Mouse (Mus musculus) hindbrain, embryonic 15.5 days (tissue): ENCODE measurements around the gene Vps13c. TPM values are rescaled to one million over a fixed set of nuclear protein-coding genes. Genes with fewer than 3 reads are reported as not detected.
A peak's percentile ranks its signal among the peaks of the same experiment; 100 is the strongest.

ENCODE experiments used
- ATAC-seq: fragments of 200-750 bp; cut with Nextera tagmentation; 2 replicates; pipeline ENCODE4 v1.8.0; 2017; ENCODE audit warnings: low read depth, moderate number of reproducible peaks, moderate TSS enrichment; ENCODE audit not compliant: low FRiP score
- H3K27ac ChIP-seq: fragments of 300-500 bp; sonication (generic); replicated peaks from 2 replicates; pipeline ENCODE4 v1.5.1; 2015; ENCODE audit warnings: mild to moderate bottlenecking, inconsistent platforms
- H3K27me3 ChIP-seq: fragments of 300-500 bp; sonication (generic); 2 replicates; pipeline ENCODE4 v1.6.1; 2015; ENCODE audit warnings: control low read depth, inconsistent platforms
- H3K36me3 ChIP-seq: fragments of 300-500 bp; sonication (generic); 2 replicates; pipeline ENCODE4 v1.6.1; 2015; ENCODE audit warnings: control low read depth, inconsistent platforms
- H3K4me1 ChIP-seq: fragments of 300-500 bp; sonication (generic); replicated peaks from 2 replicates; pipeline ENCODE4 v1.6.1; 2015; ENCODE audit warnings: control low read depth, inconsistent platforms
- H3K4me2 ChIP-seq: fragments of 300-500 bp; sonication (generic); 2 replicates; pipeline ENCODE4 v1.6.1; 2015; ENCODE audit warnings: moderate library complexity, mild to moderate bottlenecking, inconsistent platforms
- H3K4me3 ChIP-seq: fragments of 300-500 bp; sonication (generic); 2 replicates; pipeline ENCODE4 v1.5.1; 2015; ENCODE audit warnings: mild to moderate bottlenecking, inconsistent platforms
- H3K9ac ChIP-seq: fragments of 300-500 bp; sonication (generic); 2 replicates; pipeline ENCODE4 v1.6.1; 2015; ENCODE audit warnings: inconsistent platforms
- H3K9me3 ChIP-seq: fragments of 300-500 bp; sonication (generic); 2 replicates; pipeline ENCODE4 v1.6.1; 2016; ENCODE audit warnings: control low read depth, inconsistent platforms
- WGBS: fragments of 180-500 bp; shearing (Covaris S2); methylation state at CpG from one replicate; pipeline ENCODE4 v1.1.7; 2015; 5-methylcytosine and 5-hydroxymethylcytosine counted together
- polyA plus RNA-seq: library from polyadenylated mRNA; unstranded; fragments of >200 nt; fragmentation: Nextera tagmentation; extraction: Ambion mirVana; gene quantifications from 2 replicates; pipeline ENCODE4 v1.2.1, GENCODE M21; 2015

Gene Vps13c
- 7.7 and 9.4 TPM in 2 replicates for polyA plus RNA-seq

- H3K4me1 ChIP-seq = peaks cover 14% of the 10 kb centered on the region
- no peaks in the 10 kb centered on the region for H3K9me3 ChIP-seq
- peak; percentile 97 for ATAC-seq
- under 1% methylated on average over 27 of the region's 53 CpGs for WGBS
- H3K4me2 ChIP-seq = peak within 1 kb of the TSS; percentile 90
- peak within 1 kb of the TSS; percentile 61 for H3K9ac ChIP-seq
- no peaks in the 10 kb centered on the region for H3K27me3 ChIP-seq
- H3K36me3 ChIP-seq = no peaks in the 10 kb centered on the region
- peak within 1 kb of the TSS; percentile 84 for H3K27ac ChIP-seq
- H3K4me3 ChIP-seq = peak within 1 kb of the TSS; percentile 64
Measured at GRCm38 (mm10) chr9:67839981-67840859, at the start of gene Vps13c. Gene Vps13c, plus strand, starts transcription at chr9:67840396.

GRCm38 (mm10) chr9:67792405-67792804 lies 47.8 kb upstream of the Vps13c start:
- Histone ChIP-seq H3K27ac (no peak overlapping the region), H3K9me3 (no peaks in the 10 kb centered on the region), H3K9ac (no peak overlapping the region), H3K4me3 (no peak overlapping the region), H3K4me1 (peaks cover 17% of the 10 kb centered on the region), H3K4me2 (no peak overlapping the region), H3K36me3 (no peaks in the 10 kb centered on the region), H3K27me3 (no peaks in the 10 kb centered on the region)
- WGBS = 73% methylated on average over 5 of the region's 5 CpGs
- ATAC-seq = no peak

GRCm38 (mm10) chr9:67793501-67793900 lies 46.7 kb upstream of the Vps13c start:
- Histone ChIP-seq H3K9ac (no peak overlapping the region), H3K4me1 (peaks cover 17% of the 10 kb centered on the region), H3K27me3 (no peaks in the 10 kb centered on the region), H3K36me3 (no peaks in the 10 kb centered on the region), H3K4me3 (no peak overlapping the region), H3K9me3 (no peaks in the 10 kb centered on the region), H3K27ac (no peak overlapping the region), H3K4me2 (no peak overlapping the region)
- no peak for ATAC-seq
- WGBS = 81% methylated on average over 6 of the region's 6 CpGs

GRCm38 (mm10) chr9:67794216-67794615 lies 46.0 kb upstream of the Vps13c start:
- peaks cover 18% of the 10 kb centered on the region for H3K4me1 ChIP-seq
- no peak overlapping the region for H3K27ac ChIP-seq
- H3K9ac ChIP-seq = no peak overlapping the region
- no peaks in the 10 kb centered on the region for H3K27me3 ChIP-seq
- H3K9me3 ChIP-seq = no peaks in the 10 kb centered on the region
- no peak overlapping the region for H3K4me2 ChIP-seq
- WGBS = 63% methylated on average over 1 of the region's 1 CpGs
- no peak overlapping the region for H3K4me3 ChIP-seq
- no peaks in the 10 kb centered on the region for H3K36me3 ChIP-seq
- ATAC-seq = no peak

- H3K27me3 ChIP-seq = no peaks in the 10 kb centered on the region
- ATAC-seq = no peak
- peaks cover 22% of the 10 kb centered on the region for H3K4me1 ChIP-seq
- H3K27ac ChIP-seq = peak overlapping the region; percentile 74; the same call in 1 of the 2 replicates
- no peak overlapping the region for H3K4me3 ChIP-seq
- H3K9ac ChIP-seq = no peak overlapping the region
- H3K36me3 ChIP-seq = no peaks in the 10 kb centered on the region
- no peak overlapping the region for H3K4me2 ChIP-seq
- 80% methylated on average over 4 of the region's 4 CpGs for WGBS
- H3K9me3 ChIP-seq = no peaks in the 10 kb centered on the region
Measured at GRCm38 (mm10) chr9:67794668-67795067, 45.5 kb upstream of the Vps13c start.

GRCm38 (mm10) chr9:67795205-67795675 lies 45.0 kb upstream of the Vps13c start:
- Histone ChIP-seq H3K27ac (peak overlapping the region; percentile 74), H3K4me1 (peaks cover 23% of the 10 kb centered on the region), H3K36me3 (no peaks in the 10 kb centered on the region), H3K9ac (peak overlapping the region; percentile 13; the same call in 1 of the 2 replicates), H3K4me2 (peak overlapping the region; percentile 46), H3K4me3 (no peak overlapping the region; the same call in 1 of the 2 replicates), H3K9me3 (no peaks in the 10 kb centered on the region), H3K27me3 (no peaks in the 10 kb centered on the region)
- peak; percentile 63; the same call in 1 of the 2 replicates for ATAC-seq
- WGBS = 19% methylated on average over 14 of the region's 14 CpGs

GRCm38 (mm10) chr9:67799078-67799819 lies 40.9 kb upstream of the Vps13c start:
- Histone ChIP-seq H3K27ac (no peak overlapping the region), H3K4me3 (no peak overlapping the region)
- WGBS = 50% methylated on average over 14 of the region's 14 CpGs

GRCm38 (mm10) chr9:67802241-67802640 lies 38.0 kb upstream of the Vps13c start:
- H3K4me3 ChIP-seq = no peak overlapping the region
- no peak for ATAC-seq
- no peaks in the 10 kb centered on the region for H3K36me3 ChIP-seq
- H3K4me2 ChIP-seq = no peak overlapping the region
- 0 out of 2 replicates have a peak, but pooled peaks cover 6% of the 10 kb centered on the region for H3K4me1 ChIP-seq
- H3K9me3 ChIP-seq = no peaks in the 10 kb centered on the region
- WGBS = 36% methylated on average over 6 of the region's 6 CpGs
- H3K27me3 ChIP-seq = no peaks in the 10 kb centered on the region
- H3K27ac ChIP-seq = no peak overlapping the region
- no peak overlapping the region for H3K9ac ChIP-seq

More at GRCm38 (mm10) chr9:67799078-67799819, 40.9 kb upstream of the Vps13c start:
- Histone ChIP-seq H3K4me2 (no peak overlapping the region), H3K9ac (no peak overlapping the region), H3K9me3 (no peaks in the 10 kb centered on the region), H3K27me3 (no peaks in the 10 kb centered on the region), H3K36me3 (no peaks in the 10 kb centered on the region), H3K4me1 (peaks cover 23% of the 10 kb centered on the region)
- ATAC-seq = no peak

- no peaks in the 10 kb centered on the region for H3K27me3 ChIP-seq
- no peaks in the 10 kb centered on the region for H3K36me3 ChIP-seq
- 0 out of 2 replicates have a peak, but pooled peaks cover 3% of the 10 kb centered on the region for H3K4me1 ChIP-seq
- no peaks in the 10 kb centered on the region for H3K9me3 ChIP-seq
- no peak overlapping the region for H3K9ac ChIP-seq
- H3K27ac ChIP-seq = no peak overlapping the region
- ATAC-seq = no peak
- 57% methylated on average over 5 of the region's 5 CpGs for WGBS
- H3K4me3 ChIP-seq = no peak overlapping the region
- no peak overlapping the region for H3K4me2 ChIP-seq
Measured at GRCm38 (mm10) chr9:67807000-67807399, 33.2 kb upstream of the Vps13c start.

GRCm38 (mm10) chr9:67810527-67810926 lies 29.7 kb upstream of the Vps13c start:
- no peak for ATAC-seq
- Histone ChIP-seq H3K27me3 (no peaks in the 10 kb centered on the region), H3K4me2 (no peak overlapping the region), H3K36me3 (no peaks in the 10 kb centered on the region), H3K4me3 (no peak overlapping the region), H3K9ac (no peak overlapping the region), H3K4me1 (0 out of 2 replicates have a peak, but pooled peaks cover 7% of the 10 kb centered on the region), H3K27ac (no peak overlapping the region), H3K9me3 (no peaks in the 10 kb centered on the region)
- WGBS = 64% methylated on average over 6 of the region's 6 CpGs

- Histone ChIP-seq H3K36me3 (no peaks in the 10 kb centered on the region), H3K4me1 (0 out of 2 replicates have a peak, but pooled peaks cover 7% of the 10 kb centered on the region), H3K27ac (no peak overlapping the region), H3K9ac (no peak overlapping the region), H3K27me3 (no peaks in the 10 kb centered on the region), H3K4me3 (no peak overlapping the region), H3K4me2 (no peak overlapping the region), H3K9me3 (no peaks in the 10 kb centered on the region)
- ATAC-seq = no peak
- 86% methylated on average over 3 of the region's 3 CpGs for WGBS
Measured at GRCm38 (mm10) chr9:67811116-67811515, 29.1 kb upstream of the Vps13c start.

GRCm38 (mm10) chr9:67813171-67813570 lies 27.0 kb upstream of the Vps13c start:
- H3K4me1 ChIP-seq = 0 out of 2 replicates have a peak, but pooled peaks cover 7% of the 10 kb centered on the region
- H3K4me3 ChIP-seq = no peak overlapping the region
- no peak overlapping the region for H3K9ac ChIP-seq
- 74% methylated on average over 4 of the region's 4 CpGs for WGBS
- no peak for ATAC-seq
- no peaks in the 10 kb centered on the region for H3K27me3 ChIP-seq
- no peaks in the 10 kb centered on the region for H3K36me3 ChIP-seq
- no peak overlapping the region for H3K27ac ChIP-seq
- H3K9me3 ChIP-seq = no peaks in the 10 kb centered on the region
- H3K4me2 ChIP-seq = no peak overlapping the region
